Mouse (Mus musculus) embryonic fibroblast, embryonic 13.5 days (primary cell): ENCODE measurements around the gene Shank2. TPM values are rescaled to one million over a fixed set of nuclear protein-coding genes. Genes with fewer than 3 reads are reported as not detected.

Experiments
- H3K27ac ChIP-seq: 2 replicates; pipeline ENCODE4 v1.5.1; 2012; ENCODE audit warnings: low read length, control low read depth, inconsistent platforms; ENCODE audit not compliant: insufficient read depth
- H3K4me1 ChIP-seq: 2 replicates; pipeline ENCODE4 v1.6.1; 2011; ENCODE audit warnings: low read length; ENCODE audit not compliant: control insufficient read depth, insufficient read depth
- H3K4me3 ChIP-seq: 2 replicates; pipeline ENCODE4 v1.5.1; 2011; ENCODE audit warnings: mild to moderate bottlenecking, control low read depth, low read length; ENCODE audit not compliant: insufficient read depth
- CTCF ChIP-seq: IDR thresholded peaks from 2 replicates; pipeline ENCODE4 v1.5.1; 2011; ENCODE audit warnings: mild to moderate bottlenecking, control low read depth, low read length, moderate library complexity, borderline replicate concordance; ENCODE audit not compliant: insufficient read depth
- POLR2A ChIP-seq: IDR thresholded peaks from 2 replicates; pipeline ENCODE4 v1.6.1; 2011; ENCODE audit warnings: low read depth, mild to moderate bottlenecking, control low read depth, low read length, moderate library complexity
- polyA plus RNA-seq: library from polyadenylated mRNA; stranded (reverse); fragments of >200 nt; gene quantifications from 2 replicates; pipeline ENCODE4 v1.2.4, GENCODE M21; 2011; ENCODE audit warnings: low read depth; ENCODE audit not compliant: missing spikeins, insufficient read length

The Shank2 gene
- polyA plus RNA-seq, 1 experiment: 1.6 TPM

GRCm38 (mm10) chr7:144026024-144026752 lies 24.5 kb downstream of the Shank2 start:
- no peak for TF ChIP-seq POLR2A
- peak; percentile 16; the same call in 1 of the 2 replicates for TF ChIP-seq CTCF
- Histone ChIP-seq H3K4me3 (no peak overlapping the region), H3K4me1 (peaks cover 3% of the 10 kb centered on the region; the same call in 1 of the 2 replicates), H3K27ac (peak overlapping the region; percentile 79; the same call in 1 of the 2 replicates)

- Histone ChIP-seq H3K4me3 (no peak overlapping the region), H3K27ac (no peak overlapping the region), H3K4me1 (peaks cover 3% of the 10 kb centered on the region; the same call in 1 of the 2 replicates)
- TF ChIP-seq CTCF (no peak), POLR2A (no peak)
Measured at GRCm38 (mm10) chr7:144029246-144029645, 27.5 kb downstream of the Shank2 start.

- TF ChIP-seq CTCF (no peak), POLR2A (no peak)
- no peaks in the 10 kb centered on the region; the same call in 1 of the 2 replicates for H3K4me1 ChIP-seq
- H3K4me3 ChIP-seq: no peak overlapping the region
- H3K27ac ChIP-seq: no peak overlapping the region
Measured at GRCm38 (mm10) chr7:144030796-144031195, 29.1 kb downstream of the Shank2 start.

- no peak overlapping the region for H3K27ac ChIP-seq
- TF ChIP-seq CTCF (no peak), POLR2A (no peak)
- no peaks in the 10 kb centered on the region for H3K4me1 ChIP-seq
- H3K4me3 ChIP-seq: no peak overlapping the region
Measured at GRCm38 (mm10) chr7:144031611-144032010, 29.9 kb downstream of the Shank2 start.

- no peaks in the 10 kb centered on the region for H3K4me1 ChIP-seq
- H3K4me3 ChIP-seq: no peak overlapping the region
- TF ChIP-seq CTCF: no peak
- H3K27ac ChIP-seq: no peak overlapping the region
Measured at GRCm38 (mm10) chr7:144037541-144037940, 35.8 kb downstream of the Shank2 start.

- Histone ChIP-seq H3K4me1 (no peaks in the 10 kb centered on the region), H3K27ac (no peak overlapping the region), H3K4me3 (no peak overlapping the region)
- TF ChIP-seq CTCF: no peak
- TF ChIP-seq POLR2A: no peak
Measured at GRCm38 (mm10) chr7:144037966-144038669, 36.4 kb downstream of the Shank2 start.

GRCm38 (mm10) chr7:144038741-144039140 lies 37.0 kb downstream of the Shank2 start:
- no peak for TF ChIP-seq POLR2A
- TF ChIP-seq CTCF: no peak
- no peak overlapping the region for H3K4me3 ChIP-seq
- peaks cover 2% of the 10 kb centered on the region; the same call in 1 of the 2 replicates for H3K4me1 ChIP-seq
- H3K27ac ChIP-seq: no peak overlapping the region

GRCm38 (mm10) chr7:144040328-144040727 lies 38.6 kb downstream of the Shank2 start:
- no peak for TF ChIP-seq POLR2A
- TF ChIP-seq CTCF: no peak
- Histone ChIP-seq H3K27ac (no peak overlapping the region), H3K4me3 (no peak overlapping the region), H3K4me1 (peaks cover 10% of the 10 kb centered on the region)

GRCm38 (mm10) chr7:144052076-144052475 lies 50.3 kb downstream of the Shank2 start:
- Histone ChIP-seq H3K4me1 (no peaks in the 10 kb centered on the region), H3K27ac (no peak overlapping the region), H3K4me3 (no peak overlapping the region)
- TF ChIP-seq CTCF: no peak
- no peak for TF ChIP-seq POLR2A

GRCm38 (mm10) chr7:144055188-144055587 lies 53.5 kb downstream of the Shank2 start:
- TF ChIP-seq CTCF: no peak
- no peak for TF ChIP-seq POLR2A
- H3K4me3 ChIP-seq: no peak overlapping the region
- no peaks in the 10 kb centered on the region for H3K4me1 ChIP-seq
- H3K27ac ChIP-seq: no peak overlapping the region
